Mouse (Mus musculus) heart, adult 9 months (tissue): Measurements from ENCODE around the gene Map3k5.

Experiments
- DNase-seq, 2 experiments: peaks; one replicate each; pipeline ENCODE4 v3.0.0; 2022; ENCODE audit warnings: low spot score in 2 of 2

Gene Map3k5

DNA sequence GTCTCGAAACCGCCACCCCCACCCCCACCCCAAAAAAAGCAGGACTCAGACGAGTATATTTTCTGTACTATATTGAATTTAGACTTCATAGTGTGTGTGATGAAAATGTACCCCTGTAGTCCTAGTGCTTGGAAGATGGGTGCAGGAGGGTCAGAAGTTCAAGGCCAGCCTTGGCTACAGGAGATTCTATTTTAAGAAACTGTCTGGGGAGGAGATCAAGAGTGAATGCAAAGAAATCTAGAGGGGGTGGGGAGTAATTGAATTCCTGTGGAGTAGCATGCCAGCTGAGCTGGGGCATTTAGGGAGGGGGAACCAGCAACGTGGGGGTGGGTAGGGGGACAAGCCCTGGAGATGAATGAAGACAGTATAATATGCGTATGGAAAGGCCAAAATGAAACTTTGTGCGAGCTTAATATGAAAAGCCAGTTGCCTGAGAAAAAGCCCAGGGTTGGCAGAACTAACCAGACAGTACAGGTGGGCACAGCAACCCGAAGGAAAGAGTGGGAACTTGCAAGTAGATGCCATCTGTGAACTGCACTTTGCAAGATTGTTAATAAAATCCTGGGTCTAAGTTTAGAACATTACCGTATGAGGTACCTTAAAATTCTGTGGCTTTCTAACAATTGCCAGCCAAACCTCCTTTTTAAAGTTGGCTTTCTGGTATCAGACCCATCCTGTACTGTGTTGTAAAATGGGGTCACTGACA, 222.9 kb downstream of the Map3k5 start:
- no peak for DNase-seq

DNA sequence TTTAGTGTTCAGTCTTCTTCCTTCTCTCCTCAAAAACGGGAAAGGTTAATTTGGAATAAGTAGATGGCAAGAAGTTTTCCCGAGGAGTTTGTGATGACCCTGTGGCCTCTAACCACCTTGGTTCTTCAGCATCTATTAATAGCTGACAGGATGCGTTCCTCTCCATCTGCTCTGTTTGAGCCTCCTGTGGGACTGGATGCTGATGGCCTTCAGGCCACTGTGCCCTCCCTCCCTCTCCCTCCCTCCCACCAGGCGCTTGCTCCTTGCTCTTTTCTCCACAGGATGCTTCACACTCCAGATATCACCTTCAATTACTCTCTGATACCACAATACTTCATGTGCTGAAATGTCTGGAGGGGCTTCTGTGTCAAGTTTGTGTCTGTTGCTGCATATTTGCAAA, 224.5 kb downstream of the Map3k5 start:
- no peak for DNase-seq

DNA sequence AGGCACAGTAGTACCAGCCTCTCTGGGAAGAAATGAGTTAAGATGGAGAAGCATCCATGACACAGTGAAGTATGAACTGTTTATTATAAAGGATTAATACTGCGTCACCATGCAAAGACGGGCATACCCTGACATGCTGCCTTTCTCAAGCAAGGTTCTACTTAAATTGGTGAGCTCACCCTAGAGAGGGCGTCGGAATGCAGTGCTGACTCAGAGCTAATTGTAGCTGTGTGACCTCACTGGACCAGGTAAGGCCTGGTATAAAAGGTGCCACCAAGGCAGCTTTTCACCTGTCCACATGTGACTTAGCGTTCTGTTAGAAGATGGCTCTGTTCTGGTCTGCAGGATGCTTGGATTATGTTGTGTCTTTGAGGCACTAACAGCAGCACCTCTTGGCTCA, 225.0 kb downstream of the Map3k5 start:
- DNase-seq: no peak

DNA sequence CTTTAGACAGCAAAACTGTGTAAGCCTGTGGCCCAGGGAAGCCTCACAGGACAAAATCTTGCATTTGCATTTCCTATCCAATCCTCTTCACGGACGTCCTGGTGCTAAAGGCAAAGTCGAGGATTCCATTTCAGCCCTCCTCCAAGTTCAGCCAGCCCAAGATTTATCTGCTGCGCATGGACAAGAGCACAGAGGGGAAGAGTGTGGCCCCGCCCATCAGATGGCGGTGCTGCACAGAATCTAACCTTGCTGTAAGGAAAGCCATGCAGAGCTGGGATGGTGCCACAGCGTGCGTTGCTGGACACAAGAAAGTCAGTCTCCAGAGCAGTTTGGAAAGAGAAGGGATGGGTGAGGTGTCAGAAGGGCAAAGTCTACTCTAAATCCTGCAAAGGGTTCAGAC, 226.6 kb downstream of the Map3k5 start:
- DNase-seq: no peak

DNA sequence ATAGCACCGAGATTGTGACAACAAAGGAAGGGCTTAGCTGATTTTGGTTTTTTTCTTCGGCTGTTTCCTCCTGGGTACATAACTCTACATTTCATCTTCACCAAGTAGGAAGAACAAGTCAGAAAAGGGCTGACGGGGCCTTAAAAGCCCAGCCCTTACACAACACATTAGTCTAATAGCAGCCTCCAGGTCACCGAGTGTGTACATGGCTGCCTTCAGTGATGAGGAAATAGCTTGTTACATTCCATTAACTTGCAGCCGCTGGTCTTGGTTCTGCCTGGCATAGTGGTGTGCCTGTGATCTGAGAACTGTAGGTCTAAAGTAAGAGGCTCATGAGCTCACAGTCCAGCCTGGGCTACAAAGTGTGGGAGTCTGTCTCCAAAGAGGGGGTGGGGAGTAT, 230.5 kb downstream of the Map3k5 start:
- no peak for DNase-seq

DNA sequence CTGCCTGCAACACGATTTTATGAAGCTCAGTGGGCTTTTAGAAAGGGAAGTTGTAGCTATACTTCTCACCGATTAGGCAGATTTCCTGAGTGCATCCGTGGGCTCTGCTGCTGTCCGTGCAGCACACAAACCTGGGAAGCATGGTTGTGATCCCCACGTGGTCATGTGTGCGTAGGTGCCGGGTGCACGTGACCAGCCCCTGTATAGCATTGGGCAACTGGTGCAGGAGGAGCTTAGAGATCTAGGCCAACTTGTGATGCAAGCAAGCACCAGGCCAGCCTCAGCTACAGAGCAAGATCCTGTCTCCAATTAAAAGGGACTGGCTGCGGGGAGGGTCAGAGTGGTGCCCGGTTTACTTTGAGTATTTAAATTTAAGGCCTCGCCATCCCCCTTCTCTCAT, 232.5 kb downstream of the Map3k5 start:
- no peak for DNase-seq

DNA sequence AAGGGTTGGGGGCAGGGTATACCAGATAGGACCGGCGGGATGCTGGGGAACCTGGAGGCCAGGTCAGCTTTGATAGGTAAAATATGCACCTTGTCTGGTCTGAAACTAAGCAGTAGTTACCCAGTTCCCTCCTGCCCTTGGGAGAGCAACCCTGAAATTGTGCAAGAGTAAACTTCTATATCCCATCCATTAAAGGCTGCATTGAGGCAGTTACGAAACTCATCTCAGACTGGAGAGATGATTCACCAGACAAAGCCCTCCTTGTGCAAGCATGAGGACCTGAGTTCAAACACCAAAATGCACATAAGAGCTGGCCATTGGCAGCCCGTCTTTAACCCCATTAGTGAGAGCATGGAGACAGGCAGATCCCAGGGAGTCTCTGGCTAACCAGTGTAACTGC, 233.2 kb downstream of the Map3k5 start:
- DNase-seq: no peak

DNA sequence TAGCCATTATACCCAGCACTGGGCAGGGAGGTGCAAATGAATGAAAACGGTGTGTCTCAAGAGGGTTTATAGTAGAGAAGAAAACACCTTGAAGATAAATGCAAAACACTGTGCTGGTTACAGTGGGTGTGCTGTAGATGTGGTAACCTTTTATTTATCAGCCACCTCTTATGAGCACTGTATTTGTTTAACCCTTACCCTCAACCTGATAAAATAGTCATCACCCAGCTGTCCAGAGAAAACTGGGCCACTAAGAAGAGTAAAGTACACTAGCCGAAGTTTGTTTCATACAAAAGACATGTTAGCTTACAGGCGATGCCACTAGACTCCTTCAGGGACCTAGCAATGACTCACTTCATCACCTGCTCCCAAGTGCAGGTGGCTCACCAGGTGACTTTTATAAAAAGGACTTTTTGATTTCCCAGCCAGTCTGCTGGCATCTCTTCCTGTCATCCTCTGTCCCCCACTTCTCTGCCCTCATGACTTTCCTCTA, 235.0 kb downstream of the Map3k5 start:
- no peak for DNase-seq

DNA sequence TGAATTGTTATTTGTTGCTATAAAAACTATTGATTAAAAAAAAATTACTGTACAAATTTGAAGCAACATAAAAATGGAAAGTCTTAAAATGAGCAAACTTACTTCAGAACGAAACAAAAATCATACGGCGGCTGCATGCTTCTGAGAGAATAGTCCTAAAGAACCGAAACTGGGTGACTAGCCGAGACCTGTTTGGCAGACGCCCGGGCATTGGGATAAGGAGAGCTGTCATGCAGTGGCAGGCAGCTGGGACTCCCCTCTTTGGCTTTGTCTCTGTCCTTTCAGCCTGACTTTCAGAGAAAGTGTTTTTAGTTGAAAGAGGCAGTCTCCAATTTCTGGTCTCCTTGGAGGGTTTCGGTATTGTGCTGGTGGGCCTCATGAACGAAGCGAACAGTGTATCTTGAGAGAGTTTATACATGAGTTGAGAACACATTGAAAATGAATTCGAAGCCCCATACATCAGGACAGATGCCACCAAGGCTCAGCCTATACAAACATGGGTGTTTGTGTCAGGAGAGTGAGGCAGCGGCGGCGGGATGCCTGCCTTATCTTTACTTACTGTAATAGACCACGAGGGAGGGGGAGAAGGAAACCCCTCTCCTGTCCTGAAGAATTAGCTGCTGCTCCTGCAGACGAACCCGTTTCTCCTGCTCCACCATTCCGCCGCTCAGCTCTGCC, 235.8 kb downstream of the Map3k5 start:
- no peak for DNase-seq

DNA sequence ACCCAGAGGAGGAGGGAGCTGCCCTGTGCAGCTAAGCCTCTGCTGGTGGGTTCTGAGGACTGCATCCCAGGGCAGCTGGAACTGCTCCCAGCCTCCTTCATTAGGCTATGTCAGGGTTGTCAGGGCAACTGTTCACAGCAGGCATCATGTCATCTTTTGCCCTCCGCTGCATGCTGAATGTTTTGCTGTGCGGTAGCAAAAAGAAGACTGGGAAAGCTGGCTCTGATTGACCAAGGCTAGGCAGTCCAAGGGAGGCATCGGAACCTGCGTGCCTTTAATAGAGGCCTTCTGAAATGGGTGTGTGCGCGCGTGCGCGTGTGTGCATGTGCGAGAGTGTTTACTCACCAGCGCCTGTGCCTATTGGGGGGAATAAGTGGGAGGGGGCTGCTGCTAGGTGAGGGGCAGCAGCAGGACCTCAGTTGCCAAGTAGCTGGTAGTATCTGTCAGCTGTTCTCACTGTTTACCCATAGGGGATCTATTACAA, 236.4 kb downstream of the Map3k5 start:
- DNase-seq: peak in 1 of 2 experiments; percentile 35

DNA sequence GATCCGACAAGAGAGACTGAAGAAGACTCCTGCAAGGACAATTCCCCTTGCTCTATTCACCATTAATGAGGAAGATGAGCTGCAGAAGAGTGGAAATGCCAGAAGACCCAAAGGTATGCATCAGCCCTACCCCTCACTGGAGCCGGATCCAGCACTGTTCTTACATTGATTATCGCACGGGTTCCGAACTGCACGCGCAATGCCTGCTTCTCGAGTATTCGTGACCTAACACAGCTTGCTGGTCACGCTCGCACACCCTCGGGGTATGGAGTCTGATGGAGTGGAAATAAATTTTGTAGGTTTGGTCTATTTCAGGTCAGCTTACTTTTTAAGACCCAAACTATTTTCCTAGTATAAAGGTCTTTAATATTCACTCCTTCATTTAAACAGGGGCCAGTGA, 236.9 kb downstream of the Map3k5 start:
- no peak for DNase-seq

DNA sequence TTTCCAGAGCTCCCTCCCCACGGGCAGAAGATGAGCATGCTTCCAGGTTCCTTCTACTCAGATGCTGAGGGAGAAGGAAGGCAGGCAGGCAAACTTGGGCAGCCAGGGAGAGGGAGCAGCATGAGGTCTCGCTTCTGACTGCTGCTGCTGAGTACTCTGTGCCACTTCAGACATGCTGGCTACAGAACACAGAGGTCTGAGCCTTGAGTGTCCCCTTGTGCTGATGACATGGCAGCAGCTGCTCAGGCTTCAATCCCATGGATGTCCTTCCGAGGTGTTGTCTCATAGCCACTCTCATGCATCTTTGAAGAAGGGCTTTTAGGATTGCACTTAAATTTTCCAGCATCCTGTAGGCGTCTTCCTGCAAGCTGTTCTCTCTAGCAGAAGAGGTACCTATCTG, 237.5 kb downstream of the Map3k5 start:
- no peak for DNase-seq

DNA sequence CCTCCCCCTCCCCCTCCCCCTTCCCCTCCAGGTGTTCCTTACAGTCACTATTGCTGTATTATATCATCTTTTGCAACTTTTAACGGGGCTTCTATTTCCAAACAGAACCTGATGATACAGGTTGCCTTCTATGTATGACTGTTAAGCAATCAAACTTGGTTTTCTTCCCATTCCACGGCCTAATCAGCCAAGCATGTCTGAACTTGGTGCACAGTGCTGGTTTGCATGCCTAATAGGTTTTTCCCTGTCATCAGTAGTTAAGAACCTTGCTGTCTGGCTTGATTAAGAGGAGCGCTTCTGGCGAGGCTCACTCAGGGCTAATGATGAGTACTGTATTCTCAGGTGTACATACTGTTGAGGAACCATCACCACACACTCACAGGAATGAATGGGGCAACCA, 239.5 kb downstream of the Map3k5 start:
- DNase-seq: no peak

DNA sequence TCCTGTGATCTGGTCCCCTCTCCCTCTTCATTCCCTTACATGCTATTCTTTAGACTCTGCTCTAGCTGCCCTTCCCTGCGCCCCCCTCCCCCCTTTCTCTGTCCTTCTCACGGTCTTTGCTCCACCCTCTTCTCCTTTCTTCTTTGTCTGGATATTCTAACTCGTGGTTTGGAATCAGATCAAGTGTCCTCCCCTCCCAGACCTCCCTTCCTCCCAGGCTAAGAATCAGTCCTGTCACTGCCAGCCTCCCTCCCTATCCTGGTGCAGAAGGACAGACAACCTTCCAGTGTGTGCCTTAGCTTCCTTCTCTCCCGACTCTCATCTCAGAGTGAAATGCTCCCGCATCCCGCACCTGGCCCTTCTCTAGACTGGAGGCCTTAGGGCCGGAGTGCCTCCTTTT, 241.8 kb downstream of the Map3k5 start:
- no peak for DNase-seq

DNA sequence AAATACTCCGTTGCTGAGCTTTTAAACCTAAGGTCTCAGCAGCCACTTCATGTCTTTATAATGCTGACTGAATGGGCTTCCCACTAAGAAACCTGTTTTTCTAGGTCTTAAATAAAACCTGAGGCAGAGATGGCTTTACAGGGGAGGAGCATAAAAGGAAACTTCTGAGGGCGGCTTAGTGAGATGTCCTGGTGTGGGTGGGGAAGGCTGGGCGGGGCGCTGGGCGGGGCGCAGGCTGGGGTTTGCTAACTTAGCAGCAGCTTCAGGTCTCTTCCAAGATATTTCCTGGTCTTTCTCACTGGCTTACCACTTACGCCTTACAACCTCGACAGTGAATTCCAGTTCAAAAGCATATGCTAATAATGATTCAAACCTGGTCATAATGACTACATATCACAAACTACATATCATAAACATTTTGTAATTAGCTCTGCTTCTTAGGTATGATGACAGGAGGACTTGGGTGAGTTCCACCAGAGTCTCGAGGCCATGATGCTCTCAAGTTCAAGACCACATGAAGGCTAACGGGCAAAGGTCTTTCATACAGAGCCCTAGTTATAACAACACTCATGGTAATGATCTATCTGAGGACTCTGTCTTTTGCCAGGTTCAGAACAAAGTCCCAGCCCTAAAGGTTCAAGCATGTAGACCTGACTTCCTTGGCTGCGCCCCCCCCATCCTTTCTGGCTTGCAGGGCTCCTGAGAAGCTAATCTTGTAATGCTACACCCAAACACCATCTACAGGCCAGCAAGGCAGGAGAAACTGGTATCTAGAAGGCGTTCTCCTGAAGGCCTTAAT, 244.7 kb downstream of the Map3k5 start:
- DNase-seq: no peak

DNA sequence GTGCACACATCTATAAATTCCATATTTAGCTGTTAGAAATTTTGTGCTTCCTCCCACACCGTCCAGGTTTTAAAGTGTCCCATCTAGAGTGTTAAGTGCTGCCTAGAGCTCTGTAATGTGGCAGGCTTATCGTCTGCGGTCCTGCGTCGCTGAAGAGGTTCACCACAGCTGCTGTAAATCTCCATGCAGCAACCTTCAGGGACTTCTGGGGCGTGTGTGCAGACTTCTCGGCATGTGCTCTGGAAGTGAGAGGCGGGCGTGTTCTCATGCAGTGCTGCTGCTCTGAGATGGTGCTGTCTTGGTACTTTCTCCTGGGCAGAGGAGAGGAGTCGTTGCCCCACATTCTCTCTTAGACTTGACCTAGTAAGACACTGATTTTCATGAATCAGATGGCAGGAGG, 246.9 kb downstream of the Map3k5 start:
- no peak for DNase-seq

DNA sequence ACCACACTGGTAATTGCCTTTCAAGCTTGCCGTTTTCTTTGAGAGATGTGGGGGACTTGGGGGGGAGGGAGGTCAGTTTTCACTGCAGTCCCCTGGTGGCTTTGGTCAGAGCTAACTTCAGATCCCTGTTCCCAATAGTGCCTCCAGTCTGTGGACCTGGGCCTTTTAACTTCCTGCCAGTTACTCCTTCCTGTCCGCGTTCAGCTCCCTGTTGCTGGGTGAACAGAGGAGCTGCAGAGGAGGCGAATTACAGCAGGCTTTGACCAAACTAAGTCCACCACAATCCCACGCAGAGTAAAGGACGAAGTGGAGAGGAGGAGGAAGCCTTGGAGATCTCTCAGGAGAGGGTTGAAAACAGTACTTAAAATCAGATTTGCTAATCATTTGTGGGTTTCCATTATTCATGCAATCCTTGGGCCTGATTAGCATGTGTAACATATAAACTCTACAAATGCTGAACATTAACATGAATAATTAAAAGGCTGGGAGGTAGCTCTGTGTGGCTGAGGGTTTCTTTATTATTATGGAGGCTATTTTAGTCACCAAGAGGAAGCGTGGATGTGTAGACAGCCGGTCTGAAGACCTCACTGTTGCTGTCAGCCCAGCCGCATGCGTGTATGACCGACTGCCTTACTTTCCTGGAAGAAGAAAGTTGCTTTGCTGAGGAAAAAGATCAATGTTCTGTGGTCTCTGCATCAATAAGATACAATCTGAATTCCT, 247.6 kb downstream of the Map3k5 start:
- DNase-seq: no peak

DNA sequence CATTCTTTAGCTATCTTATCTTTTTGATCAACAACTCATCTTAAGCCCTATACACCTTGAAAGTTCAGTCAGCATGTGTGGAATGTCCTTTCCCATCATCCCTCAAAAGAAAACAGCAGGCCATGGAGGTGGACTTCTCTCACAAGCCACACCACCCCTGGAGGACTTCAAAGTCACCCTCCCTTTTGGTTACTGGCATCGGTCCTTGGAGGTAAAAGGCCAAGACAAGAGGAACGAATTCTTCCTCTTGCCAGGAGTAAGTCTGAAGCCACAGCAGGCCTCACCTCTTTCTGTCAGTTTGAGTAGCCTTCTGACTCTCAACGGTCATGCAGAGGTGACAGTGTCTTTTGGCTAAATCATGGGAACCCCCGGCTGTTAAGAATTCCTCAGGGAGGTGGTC, 250.1 kb downstream of the Map3k5 start:
- DNase-seq: no peak

DNA sequence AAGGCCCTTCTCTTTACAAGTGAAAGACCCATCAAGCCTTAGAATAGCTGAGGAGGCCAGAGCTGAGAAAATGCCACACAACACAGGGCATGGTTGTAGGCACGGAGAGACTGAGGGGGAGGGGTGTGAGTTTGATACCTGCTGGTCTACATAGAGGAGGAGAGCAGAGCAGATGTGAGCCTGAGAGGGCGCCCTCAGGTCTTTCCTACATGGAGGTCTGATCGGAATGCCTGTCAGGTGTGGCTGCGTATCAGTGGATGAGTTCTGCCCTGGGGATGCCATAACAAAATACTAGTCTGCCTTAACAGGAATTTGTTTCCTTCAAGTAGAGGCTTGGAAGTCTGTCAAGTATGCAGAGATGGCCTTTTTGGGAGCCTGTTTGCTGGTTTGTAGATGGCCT, 251.0 kb downstream of the Map3k5 start:
- no peak for DNase-seq

DNA sequence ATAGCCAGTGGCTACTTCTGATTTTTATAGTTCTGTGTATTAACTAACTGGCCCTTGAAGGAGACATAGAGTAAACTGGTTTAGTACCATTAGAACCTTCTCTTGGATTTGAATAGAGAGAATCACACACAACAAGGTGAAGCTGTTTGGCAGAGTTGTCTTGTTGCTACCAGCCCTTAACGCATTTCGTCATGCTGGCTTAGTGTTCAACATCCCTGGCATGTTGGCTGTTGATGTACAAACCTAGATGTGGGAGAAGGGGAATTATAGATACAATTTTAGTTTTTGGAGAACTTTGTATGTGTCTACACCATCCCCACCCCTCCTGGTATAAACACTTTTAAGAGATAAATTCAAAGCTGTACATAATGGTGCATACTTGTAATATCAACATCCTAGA, 251.5 kb downstream of the Map3k5 start:
- no peak for DNase-seq

DNA sequence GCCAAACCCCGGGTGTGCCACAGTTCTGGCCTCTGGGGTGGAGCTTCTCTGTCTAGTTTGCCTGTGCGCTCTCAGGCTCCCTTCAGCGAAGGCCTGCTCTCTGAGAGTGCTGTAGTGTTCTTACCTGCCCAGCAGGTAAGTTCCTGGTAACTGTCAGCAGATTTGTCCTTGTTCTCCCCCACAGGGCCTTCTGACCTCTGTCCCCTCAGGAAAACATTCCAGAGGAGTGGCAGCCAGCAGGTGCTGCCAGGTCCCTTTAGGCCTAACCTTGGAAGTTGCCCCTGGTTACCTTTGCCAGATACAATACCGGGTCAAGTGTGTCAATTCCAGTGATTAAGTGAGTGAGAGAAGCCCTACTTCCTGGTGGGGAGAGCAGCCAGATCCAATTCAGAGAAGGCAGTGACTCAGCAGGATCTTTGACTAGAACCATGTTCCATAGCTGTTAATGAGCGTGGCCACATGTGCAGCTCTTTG, 252.6 kb downstream of the Map3k5 start:
- no peak for DNase-seq
